Mouse (Mus musculus): ENCODE measurements around the gene Col4a4.

GRCm38 (mm10) chr1:82577915-82578314 is 8.7 kb downstream of the Col4a4 start:
- TF ChIP-seq CTCF (IDR thresholded peaks at IDR 0.05; ENCODE audit: low read depth, low read length) (no peak), POLR2A (IDR thresholded peaks at IDR 0.05; ENCODE audit: borderline replicate concordance, low read depth, low read length) (no peak)

Data from bone marrow macrophage, adult 2 months (primary cell).